Mouse (Mus musculus) mesoderm, embryonic 11.5 days (tissue): ENCODE results near the gene Slc25a33.
"Not testable (repeated sequence)": the region's sequence is repeated elsewhere in the genome, so short reads cannot be mapped to it uniquely, and the experiment has no call there.

ENCODE experiments used
- DNase-seq: peaks from one replicate; pipeline ENCODE4 v3.0.0-alpha.2; 2012; ENCODE audit warnings: low read depth, low spot score

Slc25a33 gene

GRCm38 (mm10) chr4:149759517-149759916, 14.6 kb downstream of the Slc25a33 start:
- no peak for DNase-seq

- no peak for DNase-seq
These were observed 15.7 kb downstream of the Slc25a33 start for GRCm38 (mm10) chr4:149758423-149758822.

- DNase-seq = not testable (repeated sequence)
These were observed 17.5 kb downstream of the Slc25a33 start for GRCm38 (mm10) chr4:149756546-149756945.

DNA sequence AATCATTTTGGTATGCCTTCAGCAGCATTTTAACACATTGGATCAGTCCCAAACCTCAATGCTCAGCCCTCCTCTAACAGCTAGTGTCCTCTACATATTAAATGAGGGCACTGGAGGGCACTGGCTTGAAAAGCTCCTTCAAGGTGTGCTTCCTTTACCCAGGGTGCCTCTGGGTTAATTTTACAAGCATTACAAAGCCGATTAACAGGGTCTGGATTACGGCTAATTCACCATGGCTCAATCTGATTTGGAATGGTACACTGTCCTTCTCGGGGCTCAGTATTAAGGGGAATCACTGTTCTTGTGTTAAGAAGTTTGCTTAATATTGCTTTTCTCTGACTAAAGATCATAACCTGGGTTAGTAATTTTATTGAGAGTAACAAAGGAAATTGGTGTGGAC, 21.2 kb downstream of the Slc25a33 start:
- no peak for DNase-seq

GRCm38 (mm10) chr4:149752124-149752799, 21.8 kb downstream of the Slc25a33 start:
- peak; percentile 68 for DNase-seq

DNA sequence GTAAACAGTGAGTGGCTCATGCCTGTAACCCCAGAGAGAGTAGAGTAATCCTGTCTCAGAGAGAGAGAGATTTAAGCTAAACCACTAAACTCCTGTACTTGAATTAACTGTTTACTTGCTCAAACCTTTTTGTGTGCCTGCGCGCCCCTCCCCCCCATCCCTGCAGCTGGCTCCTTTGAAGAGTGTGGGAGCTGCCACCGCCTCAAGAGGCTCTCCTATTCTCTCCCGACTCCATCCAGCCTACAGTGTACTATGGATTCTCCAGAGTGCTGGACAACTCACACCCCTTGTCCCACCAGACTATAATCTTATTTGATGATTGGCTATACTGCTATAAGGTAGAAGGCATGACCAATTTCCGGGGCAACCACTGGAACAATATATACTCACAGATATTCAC, 23.4 kb downstream of the Slc25a33 start:
- DNase-seq = no peak

DNA sequence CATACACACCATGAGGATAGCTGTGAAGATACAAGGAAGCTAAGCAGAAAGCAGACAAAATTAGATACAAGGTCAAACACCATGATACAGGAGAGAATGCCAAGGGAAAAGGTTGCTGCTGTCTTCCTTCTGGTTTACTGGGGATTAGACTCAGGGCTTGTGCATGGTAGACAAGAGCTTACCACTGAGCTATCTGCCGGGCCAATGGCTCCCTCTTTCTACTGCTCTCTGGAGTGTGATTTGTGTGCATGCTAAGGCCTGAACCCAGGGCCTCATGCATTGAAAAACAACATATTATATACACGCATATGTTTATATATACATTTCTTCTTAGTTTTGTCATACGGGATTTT, 24.4 kb downstream of the Slc25a33 start:
- not testable (repeated sequence) for DNase-seq

GRCm38 (mm10) chr4:149749003-149749662, 24.9 kb downstream of the Slc25a33 start:
- DNase-seq = no peak

DNA sequence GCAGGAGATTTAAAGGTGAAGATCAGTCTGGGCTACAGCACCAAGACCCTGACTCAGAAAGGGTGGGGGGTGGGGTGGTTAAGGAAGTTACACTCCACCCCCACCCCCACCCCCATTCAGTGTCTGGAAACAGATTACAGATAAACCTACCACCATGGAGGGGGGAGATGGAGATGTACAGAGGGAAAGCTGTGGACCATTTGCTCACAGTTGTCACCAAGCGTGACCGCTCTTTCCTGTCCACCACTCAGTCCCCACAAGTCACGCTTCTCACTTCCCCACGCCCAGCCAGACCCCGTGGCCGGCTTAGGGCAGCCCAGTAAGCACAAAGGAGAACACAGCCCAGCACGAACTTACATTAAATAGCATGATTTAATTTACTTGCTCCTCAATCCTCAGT, 30.0 kb downstream of the Slc25a33 start:
- no peak for DNase-seq

DNA sequence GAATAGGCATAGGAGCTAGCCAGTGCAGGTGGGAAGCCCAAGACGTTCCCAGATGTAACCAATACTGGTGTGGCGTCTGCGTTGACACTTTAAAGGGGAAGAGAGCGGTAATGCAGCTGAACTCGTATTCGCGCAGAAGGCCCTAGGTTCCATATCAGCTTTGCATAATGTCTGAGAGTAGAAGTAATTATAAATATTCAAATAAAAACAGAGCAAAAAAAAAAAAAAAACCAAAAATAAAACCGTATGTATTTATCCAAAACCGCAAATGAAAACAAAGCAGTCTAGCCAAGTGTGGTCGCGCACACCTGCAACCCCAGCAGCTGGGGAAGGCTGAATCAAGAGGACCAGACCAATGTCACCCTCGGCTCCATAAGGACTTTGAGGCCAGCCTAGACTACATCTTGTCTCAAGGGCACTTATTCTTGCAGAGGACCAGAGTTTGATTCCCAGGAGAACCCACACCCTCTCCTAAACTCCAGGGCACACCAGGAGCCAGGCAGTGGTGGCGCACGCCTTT, 32.0 kb downstream of the Slc25a33 start:
- DNase-seq = no peak

- no peak for DNase-seq
These were observed 33.8 kb downstream of the Slc25a33 start for GRCm38 (mm10) chr4:149740301-149740700.

GRCm38 (mm10) chr4:149739478-149739877, 34.6 kb downstream of the Slc25a33 start:
- DNase-seq = no peak

GRCm38 (mm10) chr4:149737383-149738324, 36.4 kb downstream of the Slc25a33 start, which contains the start of gene Tmem201:
TSS of gene Tmem201 (minus strand) at chr4:149738044.
- peak; percentile 96 for DNase-seq

- no peak for DNase-seq
These were observed 37.5 kb downstream of the Slc25a33 start for GRCm38 (mm10) chr4:149736581-149736980.

GRCm38 (mm10) chr4:149735624-149736250, 38.3 kb downstream of the Slc25a33 start:
- DNase-seq = no peak

GRCm38 (mm10) chr4:149734730-149735475, 39.2 kb downstream of the Slc25a33 start:
- no peak for DNase-seq

DNA sequence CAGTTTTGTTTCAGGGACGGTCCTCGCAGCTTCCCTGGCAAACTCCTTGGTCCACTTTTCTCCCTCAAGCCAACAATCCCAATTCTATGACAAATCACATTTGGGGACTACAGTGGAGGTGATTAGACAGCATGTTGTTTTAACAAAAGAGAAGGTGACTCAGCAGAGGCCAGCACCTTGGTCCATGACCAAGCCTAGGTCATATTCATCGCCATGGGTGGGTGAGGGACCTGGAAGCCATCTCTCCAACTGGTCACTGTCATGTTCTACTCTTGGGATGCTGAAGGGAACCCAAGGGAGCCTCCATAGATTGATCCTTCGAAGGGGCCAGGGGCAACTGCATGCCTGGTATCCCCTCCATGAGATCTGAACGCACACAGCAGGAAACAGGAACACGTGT, 39.8 kb downstream of the Slc25a33 start:
- no peak for DNase-seq

DNA sequence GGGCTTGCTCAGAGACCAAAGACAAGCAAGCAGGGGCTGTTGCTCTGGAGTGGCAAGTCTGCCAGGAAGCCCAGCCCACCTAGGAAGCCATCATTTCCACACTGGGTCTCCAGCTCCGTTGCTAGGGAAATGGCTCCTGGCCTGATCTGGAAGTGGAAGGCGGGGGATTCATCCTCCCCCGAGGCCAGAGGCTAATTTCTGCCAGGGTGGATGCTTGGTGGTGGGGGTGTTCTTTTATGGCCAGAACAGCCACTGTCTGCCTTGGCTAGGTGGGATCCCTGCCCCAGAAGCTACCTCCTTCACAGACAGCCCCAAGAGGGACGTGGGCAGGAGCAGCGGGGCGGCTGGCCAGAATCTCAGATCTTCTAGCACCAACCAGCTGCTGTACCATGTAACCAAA, 40.3 kb downstream of the Slc25a33 start:
- no peak for DNase-seq

DNA sequence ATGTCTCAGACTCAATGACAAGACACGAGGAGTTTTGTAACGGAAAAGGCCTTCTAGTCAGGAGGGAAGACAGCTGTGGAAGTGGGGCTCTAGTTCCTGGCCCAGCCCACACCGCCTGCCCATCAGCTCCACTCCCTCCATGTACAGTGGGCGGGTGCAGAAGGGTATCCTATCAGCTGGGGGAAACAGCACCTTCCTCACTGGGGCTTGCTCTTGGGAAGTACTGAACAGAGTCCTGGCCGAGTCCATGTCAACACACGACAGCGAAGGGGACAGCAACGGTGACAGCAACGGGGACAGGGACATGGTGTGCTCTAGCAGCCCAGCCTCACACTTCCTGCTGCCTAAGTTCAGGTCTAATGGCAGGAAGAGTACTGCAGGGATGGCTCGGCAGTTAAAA, 41.3 kb downstream of the Slc25a33 start:
- no peak for DNase-seq

DNA sequence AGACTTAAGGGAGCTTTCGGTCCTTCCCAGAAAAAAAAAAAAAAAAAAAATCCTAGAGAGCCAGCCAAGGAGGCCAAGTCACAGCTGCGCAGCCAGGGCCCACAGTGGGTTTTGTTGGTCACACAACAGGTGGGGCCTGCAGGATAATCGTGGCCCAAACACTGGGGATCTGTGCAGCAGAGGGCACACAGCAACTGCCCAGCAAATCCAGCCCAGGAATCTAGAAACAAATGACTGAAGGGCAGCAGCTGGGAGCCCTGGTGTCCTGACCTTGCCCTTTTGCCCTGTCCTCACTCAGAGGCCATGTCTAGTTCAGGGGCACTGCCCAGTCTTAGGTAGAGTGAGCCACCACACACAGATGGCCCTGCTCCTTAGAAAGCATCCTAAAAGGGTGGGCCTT, 41.8 kb downstream of the Slc25a33 start:
- DNase-seq = no peak

GRCm38 (mm10) chr4:149730827-149731226, 43.2 kb downstream of the Slc25a33 start:
- DNase-seq = no peak
